Mouse (Mus musculus): Measurements from ENCODE around the gene Lin7a.
A peak's percentile ranks its signal among the peaks of the same experiment; 100 is the strongest.

Gene Lin7a

DNA sequence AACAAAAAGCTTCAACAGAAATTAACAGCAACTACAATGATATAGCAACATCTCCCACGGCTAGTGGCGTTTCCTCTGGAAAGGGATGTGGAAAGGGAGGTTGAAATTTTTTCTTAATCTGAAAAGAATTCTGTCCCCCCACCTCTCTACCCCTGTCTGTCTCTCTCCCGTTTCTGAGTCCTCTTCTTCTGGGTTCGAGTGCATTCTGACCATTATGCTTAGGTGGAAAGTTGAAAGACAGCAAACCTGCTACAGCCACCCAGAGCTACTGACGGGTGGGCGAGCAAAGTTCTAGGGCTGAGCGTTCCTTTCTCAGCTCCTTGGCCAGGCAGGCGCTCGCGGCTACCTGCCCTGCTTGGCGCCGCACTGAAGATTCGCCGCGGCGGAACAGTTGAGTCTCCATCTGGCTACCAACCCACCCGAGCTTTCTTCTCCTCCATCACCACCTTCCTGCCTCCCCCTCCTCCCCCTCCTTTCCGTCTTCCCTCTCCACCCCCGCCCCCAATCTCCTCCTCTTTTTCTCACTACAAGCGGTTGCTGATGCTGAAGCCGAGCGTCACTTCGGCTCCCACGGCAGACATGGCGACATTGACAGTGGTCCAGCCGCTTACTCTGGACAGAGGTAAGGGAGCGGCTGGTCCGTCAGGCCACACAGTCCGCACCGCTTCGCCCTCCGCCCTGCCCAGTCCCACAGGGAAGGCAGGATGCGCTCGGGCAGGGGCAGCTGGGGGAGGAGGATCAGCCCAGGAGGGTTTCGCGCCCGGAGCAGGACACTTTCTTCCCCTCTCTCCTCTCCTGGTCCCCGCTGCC, at the start of gene Lin7a:
Lin7a (plus strand) TSS at position 366 of the 810 bp plus-strand sequence.
- DNase-seq: peak; percentile 13 to 56

DNA sequence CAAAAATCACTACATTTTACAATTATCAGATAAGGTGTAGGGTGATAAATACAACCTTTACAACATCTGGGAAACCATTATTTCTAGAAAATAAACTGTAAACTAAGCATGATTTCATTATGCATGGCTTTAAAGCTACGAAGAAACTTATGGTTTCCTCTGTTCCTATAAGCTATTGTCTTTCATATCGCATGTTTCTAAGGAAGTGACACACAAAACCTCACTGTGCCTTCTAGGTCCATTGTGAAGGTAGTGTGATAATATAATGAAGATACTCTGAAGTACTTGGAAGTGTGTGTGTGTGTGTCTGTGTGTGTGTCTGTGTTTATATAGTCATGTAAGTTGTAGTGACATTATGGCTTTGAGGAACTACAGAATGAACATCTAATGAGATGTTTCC, 49.8 kb upstream of the Lin7a start:
- no peak for DNase-seq

DNA sequence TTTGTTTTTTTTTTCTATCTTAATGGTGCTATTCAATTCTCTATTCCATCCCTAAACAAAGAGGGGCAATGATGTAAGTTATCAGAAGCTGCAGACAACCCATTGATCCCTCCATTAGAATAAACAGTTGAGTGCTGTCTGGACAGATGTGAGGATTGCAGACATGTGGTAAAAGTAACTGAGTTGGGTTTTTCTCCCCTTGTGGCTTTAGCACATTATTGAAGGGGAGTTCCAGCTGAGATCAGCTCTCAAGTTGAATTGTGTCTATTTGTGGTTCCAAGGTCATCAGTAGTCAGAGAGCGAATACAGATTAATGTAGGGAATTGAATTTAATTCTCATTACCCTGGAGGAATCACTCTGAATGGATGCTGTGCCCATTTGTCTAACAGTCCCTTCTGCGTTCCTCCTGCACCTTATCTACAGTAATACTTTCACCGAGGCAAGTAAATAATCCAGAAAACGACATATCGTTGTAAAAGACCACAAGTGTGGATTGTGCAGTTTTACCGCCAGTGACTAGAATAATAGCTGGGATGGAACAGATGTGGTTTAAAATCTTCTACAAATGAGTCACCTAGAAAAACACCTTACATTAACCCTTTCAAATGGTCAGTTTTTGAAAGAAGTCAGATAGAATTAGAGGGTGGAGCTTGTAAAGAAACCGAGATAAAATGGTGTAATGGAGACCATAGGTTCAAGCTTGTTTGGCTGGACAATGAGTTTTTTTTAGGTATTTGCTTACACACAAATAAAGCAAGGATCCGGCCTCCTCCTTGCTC, 48.9 kb upstream of the Lin7a start:
- no peak for DNase-seq

DNA sequence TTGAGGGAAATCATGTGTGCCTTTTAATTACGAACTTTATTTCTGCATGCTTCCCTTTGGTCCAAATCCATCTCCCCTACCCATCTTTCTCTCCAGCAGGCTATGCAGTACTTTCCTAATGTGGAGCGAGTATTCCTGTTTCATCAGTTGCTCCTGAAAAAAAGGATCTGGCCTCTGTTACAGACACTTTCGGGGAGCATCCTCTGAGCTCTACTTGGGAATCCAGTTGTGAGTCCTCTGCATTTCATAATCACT, 48.4 kb upstream of the Lin7a start:
- DNase-seq: no peak

DNA sequence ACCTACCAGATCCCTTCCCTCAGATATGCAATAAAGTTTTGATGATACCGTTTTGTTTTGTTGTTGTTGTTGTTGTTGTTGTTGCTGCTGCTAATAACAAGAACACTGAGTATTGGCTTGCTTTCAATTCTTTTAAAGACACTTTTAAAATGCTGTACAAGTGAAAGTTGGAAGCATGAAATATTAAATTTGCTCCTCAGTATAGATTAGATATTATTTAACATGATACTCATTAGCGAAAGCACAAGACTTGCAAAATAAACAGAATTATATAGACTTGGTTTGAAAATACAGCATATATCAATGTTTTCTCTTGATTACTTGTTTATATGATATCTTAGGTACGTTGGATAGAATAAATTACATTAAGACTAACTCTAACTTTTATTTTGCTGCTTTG, 47.7 kb upstream of the Lin7a start:
- DNase-seq: no peak

DNA sequence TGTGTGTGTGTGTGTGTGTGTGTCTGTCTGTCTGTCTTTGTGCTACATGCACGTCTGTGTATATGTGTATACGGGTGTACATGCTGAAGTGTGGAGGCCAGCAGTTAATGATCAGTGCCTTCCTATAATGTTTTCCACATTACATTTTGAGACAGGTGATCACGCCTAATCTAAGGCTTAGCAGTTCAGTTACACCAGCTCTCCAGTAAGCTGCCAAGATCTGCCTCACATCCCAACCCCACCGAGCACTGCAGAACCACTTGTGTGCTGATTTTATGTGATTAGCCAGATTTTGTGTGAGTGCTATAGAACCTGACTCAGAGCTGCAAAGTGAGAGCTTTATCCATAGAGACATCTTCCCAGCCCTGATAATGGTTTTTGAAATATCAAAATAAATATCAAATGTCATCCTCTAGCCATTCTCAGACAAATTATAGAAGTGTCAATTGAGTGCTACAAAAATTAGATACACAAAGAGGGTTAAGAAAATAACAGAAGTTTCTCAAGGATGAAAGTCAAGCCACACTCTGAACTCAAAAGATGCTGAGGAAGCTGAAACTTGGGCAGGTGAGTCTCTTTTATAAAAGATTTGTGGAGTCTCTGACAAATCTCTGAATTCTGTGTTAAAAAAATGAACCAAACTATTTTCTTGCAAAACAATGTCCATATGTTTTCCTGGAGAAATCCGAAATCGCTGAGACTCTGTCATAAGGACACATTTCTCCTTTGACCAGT, 46.7 kb upstream of the Lin7a start:
- DNase-seq: no peak

DNA sequence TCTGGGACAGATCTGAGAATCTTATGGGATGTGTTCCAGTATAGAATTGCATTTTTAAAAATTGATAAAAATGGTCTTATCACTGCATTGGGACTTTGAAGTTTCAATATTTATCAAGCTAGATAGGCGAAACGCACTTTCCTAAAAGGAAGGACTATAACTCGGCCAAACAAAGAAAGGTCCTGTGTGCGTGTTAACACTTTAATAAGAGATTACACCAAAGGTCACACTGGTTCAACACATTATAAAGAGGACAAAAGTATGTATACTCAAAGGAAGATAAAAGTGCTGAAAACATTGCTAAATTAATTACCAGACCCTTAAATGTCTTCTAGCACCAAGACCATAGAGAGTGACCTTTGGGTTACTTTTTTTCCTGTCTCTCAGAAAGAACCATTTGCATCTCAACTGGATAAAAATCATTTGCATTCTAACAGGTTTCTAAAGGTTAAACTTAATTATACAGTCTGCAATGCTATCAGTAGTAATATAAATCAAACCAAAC, 46.1 kb upstream of the Lin7a start:
- no peak for DNase-seq

DNA sequence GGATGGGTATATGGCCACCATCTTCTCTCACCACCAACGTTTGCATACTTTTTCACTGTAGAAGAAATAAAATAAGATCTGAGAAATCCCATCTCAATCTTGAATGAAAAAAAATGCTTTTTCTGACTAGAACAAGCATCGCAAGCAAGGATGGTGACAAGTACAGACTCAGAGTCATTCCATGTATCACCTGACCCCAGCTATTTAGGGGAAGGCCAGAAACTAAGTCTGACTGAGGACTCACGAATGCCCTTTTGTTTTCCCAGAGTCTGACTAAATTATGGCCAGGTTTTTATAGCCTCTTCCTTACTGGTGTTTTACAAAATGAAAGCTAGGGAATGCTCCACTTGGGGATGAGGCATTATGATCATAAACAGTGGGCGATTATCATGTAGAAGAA, 45.6 kb upstream of the Lin7a start:
- no peak for DNase-seq

DNA sequence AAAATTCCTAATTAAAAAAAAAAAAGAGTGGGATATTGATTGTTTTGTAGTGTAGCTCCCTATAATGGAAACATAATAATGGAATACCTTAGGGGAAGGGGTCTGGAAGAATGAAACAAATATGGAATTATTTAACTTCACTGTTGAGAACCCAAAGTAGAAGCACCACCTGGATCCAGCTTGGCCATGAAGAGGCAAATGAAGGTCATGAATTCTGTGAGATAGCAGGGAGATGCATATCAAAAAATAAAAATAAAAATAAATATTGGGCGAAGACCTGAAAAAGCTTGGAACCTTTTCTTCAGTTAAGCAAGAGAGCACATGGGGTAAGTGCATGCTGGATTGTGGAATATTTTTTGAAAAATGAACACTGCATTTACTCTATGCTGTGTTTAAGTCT, 43.6 kb upstream of the Lin7a start:
- DNase-seq: no peak

DNA sequence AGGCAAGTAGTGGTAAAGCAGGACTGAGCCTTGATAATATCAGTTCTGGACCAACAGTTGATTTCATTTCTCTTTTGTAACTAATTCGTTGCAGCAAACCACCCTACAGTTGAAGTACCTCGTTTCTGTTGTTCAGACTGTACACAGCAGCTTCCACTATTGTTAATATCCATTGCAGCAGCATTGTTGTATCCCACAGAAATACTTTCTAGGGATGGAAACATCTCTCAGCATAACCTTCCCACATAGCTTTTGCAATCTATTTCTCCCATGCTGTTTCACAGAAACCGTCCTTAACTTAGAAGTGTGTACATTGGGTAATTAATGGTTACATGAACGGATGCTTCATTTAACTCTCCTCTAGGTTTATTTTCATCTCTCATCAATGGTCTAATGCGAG, 42.7 kb upstream of the Lin7a start:
- DNase-seq: no peak

DNA sequence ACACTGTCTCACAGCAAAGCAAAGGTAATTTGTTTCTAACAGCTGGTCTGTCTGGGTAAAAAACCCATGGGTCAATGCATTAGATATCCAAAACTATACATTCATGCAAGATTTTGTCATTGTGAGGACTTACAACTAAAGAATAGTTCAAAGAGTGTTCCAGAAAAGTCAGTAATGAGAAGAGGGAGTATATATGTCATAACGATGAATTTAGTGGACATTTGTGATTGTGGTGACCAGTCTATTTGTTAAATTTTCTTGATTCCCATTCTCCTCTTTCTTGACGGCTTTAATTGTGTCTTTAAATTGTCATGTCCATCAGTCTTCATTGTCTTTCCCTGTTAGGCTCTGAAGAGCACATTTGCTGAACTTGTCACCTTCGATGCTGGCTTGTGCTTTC, 42.1 kb upstream of the Lin7a start:
- DNase-seq: no peak

DNA sequence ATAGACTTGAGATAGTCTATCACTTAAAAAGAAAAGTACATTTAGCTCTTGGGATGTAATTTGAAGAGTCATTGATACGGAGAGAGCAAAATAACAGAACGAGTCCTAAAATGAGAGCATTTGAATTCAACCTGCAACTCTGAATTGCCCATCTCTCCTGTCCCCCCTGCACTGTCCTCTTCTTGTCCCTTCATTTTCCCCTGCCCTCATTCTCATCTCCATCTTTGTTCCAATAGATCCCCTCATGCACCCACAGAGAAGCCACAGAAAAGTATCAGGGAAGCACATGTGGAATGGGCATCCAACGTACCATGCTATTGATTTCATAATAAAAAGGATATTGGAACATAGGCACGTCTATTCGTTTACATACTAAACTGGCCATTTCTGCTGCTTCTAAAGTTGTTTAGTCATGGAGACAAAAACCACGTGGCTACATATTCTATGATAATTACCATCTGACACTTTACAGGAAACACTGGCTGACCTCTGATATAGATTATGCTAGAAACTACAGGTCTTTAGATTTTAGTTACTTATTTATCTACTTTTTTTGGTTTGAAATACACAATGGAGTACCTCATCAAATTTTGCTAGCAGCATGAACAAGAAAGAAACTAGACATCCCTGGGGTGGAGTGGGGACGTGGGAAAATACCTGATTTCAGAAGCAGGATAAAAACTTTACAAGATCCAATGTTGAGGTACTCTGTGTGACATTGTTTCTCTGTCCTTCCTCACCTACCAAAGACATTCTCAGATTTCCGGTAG, 41.2 kb upstream of the Lin7a start:
- DNase-seq: no peak

DNA sequence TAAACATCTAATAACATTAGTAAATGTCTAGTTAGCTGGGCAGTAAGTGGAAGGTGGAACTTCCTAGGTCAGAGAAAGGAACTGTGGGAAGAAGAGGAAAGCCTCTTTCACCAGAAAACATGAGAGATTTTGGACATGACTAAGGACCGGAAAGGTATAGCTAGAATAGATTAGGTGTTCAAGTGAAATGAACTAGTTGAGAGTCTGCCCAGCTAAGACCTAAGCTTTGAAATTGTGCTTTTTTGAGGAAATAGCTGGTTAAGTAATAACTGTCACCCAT, 40.7 kb upstream of the Lin7a start:
- DNase-seq: no peak

DNA sequence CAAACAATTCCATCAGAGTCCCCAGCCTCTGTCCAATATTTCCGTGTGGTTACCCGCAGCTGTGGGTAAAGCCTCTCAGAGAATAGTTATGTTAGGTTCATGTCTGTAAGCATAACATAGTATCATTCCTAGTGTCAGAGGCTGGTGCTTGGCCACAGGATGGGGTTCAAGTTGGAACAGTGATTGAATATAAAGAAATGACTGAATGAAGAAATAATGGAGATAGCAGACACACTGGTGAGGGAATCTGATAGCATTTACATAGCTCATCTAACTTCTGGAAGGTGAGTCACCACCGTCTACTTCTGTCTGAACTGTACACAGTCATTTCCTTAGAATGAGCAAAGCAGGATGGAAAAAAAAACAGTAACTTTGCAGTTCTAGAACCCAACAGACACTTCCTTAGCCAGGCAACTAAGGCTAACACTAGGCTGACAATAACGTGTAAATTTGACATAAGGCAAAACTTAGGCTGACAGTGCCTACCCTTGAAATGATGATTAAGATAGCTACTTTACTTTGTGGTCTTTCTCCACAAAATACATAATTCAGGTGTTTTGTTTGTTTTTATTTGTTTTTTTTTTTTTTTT, 40.0 kb upstream of the Lin7a start:
- DNase-seq: no peak

DNA sequence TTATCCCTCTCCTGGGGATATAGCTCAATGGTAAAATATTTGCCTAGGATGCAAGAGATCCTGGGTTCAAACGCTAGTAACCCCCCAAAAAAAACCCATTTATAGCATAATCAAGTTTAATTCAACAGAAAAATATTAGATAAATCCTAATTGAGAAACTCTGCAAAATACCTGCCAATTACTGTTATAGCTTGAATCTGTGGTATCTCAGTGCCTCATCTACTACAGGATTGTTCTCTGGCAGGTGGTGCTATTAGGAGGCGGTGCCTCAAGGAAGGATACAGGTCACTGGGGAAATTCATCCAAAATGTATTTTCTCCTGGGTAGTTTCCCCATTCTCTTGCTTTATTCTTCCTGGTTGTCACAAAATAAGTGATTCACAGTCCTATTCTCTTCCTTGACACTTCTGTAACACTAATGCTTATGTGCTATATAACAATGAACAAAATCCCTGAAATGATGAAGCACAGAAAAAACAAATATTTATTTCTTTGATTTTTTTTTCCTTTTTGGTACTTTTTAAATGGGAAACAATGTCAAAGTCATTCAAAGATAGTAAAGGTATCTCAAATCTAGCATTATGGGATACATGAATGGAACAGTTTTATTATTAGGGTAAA, 38.9 kb upstream of the Lin7a start:
- DNase-seq: no peak

DNA sequence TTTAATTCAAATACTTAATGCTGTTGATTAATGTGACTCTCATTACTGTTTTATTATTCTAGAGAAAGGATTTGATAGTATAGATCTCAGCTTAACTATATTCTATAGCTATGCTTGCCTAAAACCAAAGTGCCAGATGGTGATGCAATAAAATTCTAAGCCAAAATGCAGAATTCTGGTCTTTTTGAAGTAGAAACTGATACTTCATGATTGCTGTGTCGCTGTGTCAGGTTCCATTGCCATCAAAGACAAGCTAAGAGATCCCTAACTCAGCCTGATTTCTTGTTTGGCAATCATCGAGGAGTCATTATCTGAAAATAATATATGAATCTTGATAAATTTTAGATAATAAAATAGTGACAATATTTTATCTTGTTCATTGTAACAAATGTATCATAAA, 38.3 kb upstream of the Lin7a start:
- DNase-seq: no peak

DNA sequence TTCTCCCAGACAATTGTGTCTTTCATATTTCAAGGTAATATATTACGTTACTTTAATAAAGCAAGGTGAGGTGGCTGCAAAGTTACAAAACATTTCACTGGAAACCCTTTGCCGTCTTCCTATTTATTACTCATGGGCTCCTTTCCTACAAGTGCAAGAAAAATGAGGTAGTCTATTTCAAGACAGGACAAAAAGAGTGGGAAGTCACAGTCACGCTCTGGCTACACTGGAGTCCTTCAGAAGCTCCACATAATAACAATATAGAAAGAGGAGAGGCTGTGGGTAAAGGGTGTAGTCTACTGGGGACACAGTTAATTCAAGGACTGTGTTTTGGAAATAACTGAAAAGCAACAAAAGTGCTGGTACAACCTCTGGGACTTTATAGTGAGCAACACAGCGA, 37.7 kb upstream of the Lin7a start:
- no peak for DNase-seq

DNA sequence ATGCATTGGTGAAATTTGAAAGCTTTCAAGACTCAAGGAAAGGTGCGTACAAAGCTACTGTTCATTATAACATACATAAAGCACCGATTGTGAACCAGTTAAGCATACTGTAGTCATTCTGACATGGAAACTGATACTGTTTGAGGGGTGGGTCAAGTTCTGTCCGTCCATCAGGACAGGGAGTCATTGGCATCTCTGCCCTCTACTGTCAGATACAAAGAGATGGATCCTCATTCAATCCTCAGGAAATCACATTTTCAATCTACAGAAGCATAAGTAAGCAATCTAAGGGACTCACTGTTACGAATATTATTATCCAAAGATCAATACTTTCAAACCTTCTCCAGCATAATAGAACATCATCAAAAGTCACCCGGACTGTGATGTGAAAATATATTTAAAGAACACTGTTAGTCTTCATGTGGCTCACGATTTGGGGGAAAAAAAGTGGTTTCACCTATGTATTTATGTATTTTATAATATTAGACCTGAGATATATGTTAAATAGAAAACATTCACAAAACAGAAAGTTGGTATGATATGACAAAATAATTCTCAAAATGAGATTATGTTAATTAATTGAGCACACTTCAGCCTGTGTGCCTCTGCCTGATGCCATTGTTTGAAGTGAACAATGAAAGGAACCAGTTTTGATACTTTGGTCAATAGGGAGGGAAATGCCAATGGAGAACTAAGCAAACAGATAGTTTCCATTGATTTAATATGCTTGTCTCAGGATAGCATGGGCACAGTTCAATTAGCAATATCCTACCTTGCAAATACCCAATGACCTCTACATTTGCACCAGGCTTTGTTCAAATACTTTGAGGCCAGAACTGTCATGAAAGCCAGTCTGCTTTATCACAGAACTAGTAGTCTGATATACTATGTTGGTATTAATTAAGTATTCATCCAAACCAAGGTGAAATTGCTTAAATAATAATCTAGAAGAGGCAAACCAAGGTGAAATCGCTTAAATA, 36.8 kb upstream of the Lin7a start:
- DNase-seq: no peak

DNA sequence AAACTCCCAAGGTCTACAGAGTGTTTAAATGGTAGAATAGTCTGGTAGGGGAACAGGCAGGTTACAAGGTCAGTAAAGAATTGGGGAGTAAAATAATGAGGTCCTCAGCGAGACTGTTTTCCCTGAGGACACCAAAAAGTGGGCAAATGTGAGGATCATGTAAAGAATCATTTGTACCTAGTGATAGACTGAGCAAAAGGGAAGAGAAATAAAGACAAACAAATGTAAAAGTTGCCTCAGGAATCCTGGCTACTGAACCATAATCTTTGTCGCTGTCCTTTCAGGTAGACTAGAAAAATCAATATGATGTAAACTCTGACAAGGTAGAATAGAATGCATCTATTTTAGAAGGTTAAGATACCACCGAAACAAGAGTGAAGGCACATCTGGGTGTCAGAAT, 36.0 kb upstream of the Lin7a start:
- DNase-seq: no peak

DNA sequence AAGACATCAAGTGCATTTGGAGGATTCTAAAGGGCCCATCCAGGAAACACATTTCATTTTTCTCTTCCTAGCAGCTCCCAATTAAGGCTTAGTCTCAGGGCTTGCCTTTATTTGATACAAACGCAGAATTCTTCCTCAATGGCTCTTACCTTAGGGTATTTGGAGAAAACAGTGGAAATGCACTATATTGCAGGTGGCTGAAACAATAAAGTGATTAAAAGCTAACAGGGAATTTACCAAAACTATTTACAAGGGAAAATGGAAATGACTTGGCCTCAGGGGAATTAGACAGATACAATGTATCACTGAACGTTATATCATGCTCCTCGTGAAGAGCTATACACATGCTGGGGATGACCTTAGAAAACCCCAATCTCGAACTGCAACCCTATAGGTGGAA, 35.3 kb upstream of the Lin7a start:
- DNase-seq: no peak

DNA sequence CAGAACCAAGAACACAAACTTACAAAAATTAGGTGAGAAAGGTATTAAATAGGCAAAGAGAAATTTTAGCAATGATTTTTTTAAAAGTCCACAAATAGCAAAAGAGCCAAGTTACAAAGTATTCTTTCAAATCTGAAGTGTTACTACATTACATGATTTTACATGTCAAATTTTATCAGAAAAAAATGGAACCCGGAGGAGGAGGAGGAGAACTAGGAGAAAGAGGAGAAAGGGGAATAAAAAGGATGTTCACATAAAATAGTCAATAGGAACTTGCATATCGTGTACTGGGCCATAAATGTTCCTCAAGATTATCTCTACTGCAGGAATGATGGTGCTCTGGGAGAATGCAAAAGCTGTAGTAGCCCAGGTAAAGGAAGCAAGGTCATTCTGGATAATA, 34.4 kb upstream of the Lin7a start:
- no peak for DNase-seq

All from kidney, postnatal 25 days (tissue).